Mouse (Mus musculus): ENCODE measurements around the gene Bpifb1. TPM values are rescaled to one million over a fixed set of nuclear protein-coding genes. Genes with fewer than 3 reads are reported as not detected.

Bpifb1 gene
- polyA plus RNA-seq, 1 experiment from 2014 or later: 0.90 TPM

- Histone ChIP-seq H3K9ac (no peak overlapping the region), H3K36me3 (no peaks in the 10 kb centered on the region), H3K4me2 (no peak overlapping the region), H3K9me3 (no peaks in the 10 kb centered on the region), H3K4me1 (peaks cover 8% of the 10 kb centered on the region; the same call in 1 of the 2 replicates), H3K4me3 (no peak overlapping the region), H3K27me3 (no peaks in the 10 kb centered on the region), H3K27ac (peak overlapping the region; percentile 76)
- no peak; the same call in 1 of the 2 replicates for ATAC-seq (ENCODE audit: borderline replicate concordance, extremely low read depth, low FRiP score, low TSS enrichment)
- 54% methylated on average over 6 of the region's 6 CpGs for WGBS
Observed at GRCm38 (mm10) chr2:154185319-154185718, 5.3 kb upstream of the Bpifb1 start.

GRCm38 (mm10) chr2:154185748-154186147, 4.9 kb upstream of the Bpifb1 start:
- Histone ChIP-seq H3K36me3 (no peaks in the 10 kb centered on the region), H3K4me3 (no peak overlapping the region), H3K4me1 (peaks cover 8% of the 10 kb centered on the region; the same call in 1 of the 2 replicates), H3K9me3 (no peaks in the 10 kb centered on the region), H3K27ac (peak overlapping the region; percentile 76), H3K27me3 (no peaks in the 10 kb centered on the region), H3K4me2 (no peak overlapping the region), H3K9ac (no peak overlapping the region)
- ATAC-seq (ENCODE audit: borderline replicate concordance, extremely low read depth, low FRiP score, low TSS enrichment): peak; percentile 49; the same call in 1 of the 2 replicates
- 49% methylated on average over 3 of the region's 3 CpGs for WGBS

DNA sequence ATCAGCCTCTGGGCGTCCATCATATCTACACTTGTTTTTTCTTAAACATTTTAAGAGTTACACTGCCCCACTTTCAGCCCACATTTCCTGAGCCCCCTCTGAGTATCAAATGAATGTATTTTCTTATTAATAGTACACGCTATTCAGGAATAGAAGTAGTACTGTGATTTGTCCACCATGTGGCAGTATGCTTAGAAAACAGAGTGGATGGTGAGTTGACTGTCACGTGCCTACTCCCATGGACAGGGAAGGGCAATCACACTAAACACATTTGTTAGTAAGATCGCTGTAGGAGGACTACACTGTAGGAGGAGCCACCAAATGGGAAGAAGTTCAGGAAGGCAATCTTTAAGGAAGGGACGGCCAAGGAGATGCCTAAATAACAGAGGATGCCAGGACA, 3.1 kb upstream of the Bpifb1 start:
- Histone ChIP-seq H3K9me3 (no peaks in the 10 kb centered on the region), H3K27ac (no peak overlapping the region), H3K27me3 (no peaks in the 10 kb centered on the region), H3K4me1 (peaks cover 8% of the 10 kb centered on the region; the same call in 1 of the 2 replicates), H3K4me3 (no peak overlapping the region), H3K4me2 (no peak overlapping the region), H3K9ac (no peak overlapping the region), H3K36me3 (no peaks in the 10 kb centered on the region)
- WGBS: 38% methylated on average over 5 of the region's 5 CpGs
- no peak for ATAC-seq (ENCODE audit: borderline replicate concordance, extremely low read depth, low FRiP score, low TSS enrichment)

- WGBS: 60% methylated on average over 7 of the region's 7 CpGs
- Histone ChIP-seq H3K4me3 (no peak overlapping the region), H3K4me2 (no peak overlapping the region), H3K36me3 (no peaks in the 10 kb centered on the region), H3K27ac (no peak overlapping the region), H3K27me3 (no peaks in the 10 kb centered on the region), H3K9ac (no peak overlapping the region), H3K4me1 (peaks cover 8% of the 10 kb centered on the region; the same call in 1 of the 2 replicates), H3K9me3 (no peaks in the 10 kb centered on the region)
- no peak for ATAC-seq (ENCODE audit: borderline replicate concordance, extremely low read depth, low FRiP score, low TSS enrichment)
Observed at GRCm38 (mm10) chr2:154189877-154190434, 662 bp upstream of the Bpifb1 start.

- Histone ChIP-seq H3K4me2 (no peak overlapping the region), H3K36me3 (no peaks in the 10 kb centered on the region), H3K27ac (no peak overlapping the region), H3K9ac (no peak overlapping the region), H3K27me3 (no peaks in the 10 kb centered on the region), H3K4me3 (no peak overlapping the region), H3K4me1 (no peaks in the 10 kb centered on the region), H3K9me3 (no peaks in the 10 kb centered on the region)
- ATAC-seq (ENCODE audit: borderline replicate concordance, extremely low read depth, low FRiP score, low TSS enrichment): no peak
- WGBS: 72% methylated on average over 2 of the region's 2 CpGs
Observed at GRCm38 (mm10) chr2:154192141-154192540, 1.5 kb downstream of the Bpifb1 start.

DNA sequence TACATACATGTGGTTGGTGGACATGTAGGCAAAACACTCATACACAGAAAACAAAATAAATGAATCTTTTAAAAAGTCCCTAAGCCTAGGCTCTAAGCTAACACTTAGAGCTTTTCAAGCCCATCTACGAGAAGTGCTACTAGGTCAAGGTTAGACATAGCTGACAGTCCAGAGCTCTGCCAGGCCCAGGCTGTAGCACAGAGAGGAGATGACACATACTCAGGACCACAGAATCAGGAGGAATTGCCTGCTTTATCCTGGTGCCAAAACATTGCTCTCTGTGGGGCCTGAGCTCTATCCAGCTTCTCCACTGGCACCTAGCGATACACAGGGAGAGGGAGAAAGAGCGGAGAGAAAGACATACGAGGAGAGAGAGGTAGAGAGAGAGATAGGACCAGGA, 2.5 kb downstream of the Bpifb1 start:
- H3K9ac ChIP-seq: no peak overlapping the region
- 80% methylated on average over 4 of the region's 4 CpGs for WGBS
- H3K4me3 ChIP-seq: no peak overlapping the region
- no peak overlapping the region for H3K4me2 ChIP-seq
- no peak overlapping the region for H3K27ac ChIP-seq
- no peaks in the 10 kb centered on the region for H3K4me1 ChIP-seq
- H3K9me3 ChIP-seq: no peaks in the 10 kb centered on the region
- H3K27me3 ChIP-seq: no peaks in the 10 kb centered on the region
- ATAC-seq (ENCODE audit: borderline replicate concordance, extremely low read depth, low FRiP score, low TSS enrichment): no peak
- H3K36me3 ChIP-seq: no peaks in the 10 kb centered on the region

- Histone ChIP-seq H3K4me2 (no peak overlapping the region), H3K4me3 (no peak overlapping the region), H3K27ac (no peak overlapping the region), H3K9me3 (no peaks in the 10 kb centered on the region), H3K9ac (no peak overlapping the region), H3K4me1 (no peaks in the 10 kb centered on the region), H3K27me3 (no peaks in the 10 kb centered on the region), H3K36me3 (no peaks in the 10 kb centered on the region)
- no peak for ATAC-seq (ENCODE audit: borderline replicate concordance, extremely low read depth, low FRiP score, low TSS enrichment)
- 58% methylated on average over 5 of the region's 5 CpGs for WGBS
Observed at GRCm38 (mm10) chr2:154193994-154194504, 3.4 kb downstream of the Bpifb1 start.

GRCm38 (mm10) chr2:154197036-154197435, 6.4 kb downstream of the Bpifb1 start:
- no peak overlapping the region for H3K9ac ChIP-seq
- H3K4me1 ChIP-seq: no peaks in the 10 kb centered on the region
- H3K27ac ChIP-seq: no peak overlapping the region
- no peaks in the 10 kb centered on the region for H3K9me3 ChIP-seq
- H3K4me3 ChIP-seq: no peak overlapping the region
- no peak for ATAC-seq (ENCODE audit: borderline replicate concordance, extremely low read depth, low FRiP score, low TSS enrichment)
- no peak overlapping the region for H3K4me2 ChIP-seq
- no peaks in the 10 kb centered on the region for H3K27me3 ChIP-seq
- WGBS: 86% methylated on average over 9 of the region's 9 CpGs
- no peaks in the 10 kb centered on the region for H3K36me3 ChIP-seq

GRCm38 (mm10) chr2:154204630-154205029, 14.0 kb downstream of the Bpifb1 start:
- H3K4me1 ChIP-seq: no peaks in the 10 kb centered on the region
- no peaks in the 10 kb centered on the region for H3K27me3 ChIP-seq
- no peak overlapping the region for H3K9ac ChIP-seq
- no peak for ATAC-seq (ENCODE audit: borderline replicate concordance, extremely low read depth, low FRiP score, low TSS enrichment)
- no peaks in the 10 kb centered on the region for H3K9me3 ChIP-seq
- 81% methylated on average over 4 of the region's 4 CpGs for WGBS
- H3K27ac ChIP-seq: no peak overlapping the region
- H3K4me2 ChIP-seq: no peak overlapping the region
- no peak overlapping the region for H3K4me3 ChIP-seq
- H3K36me3 ChIP-seq: no peaks in the 10 kb centered on the region

GRCm38 (mm10) chr2:154206908-154207307, 16.3 kb downstream of the Bpifb1 start:
- no peak overlapping the region for H3K27ac ChIP-seq

GRCm38 (mm10) chr2:154209112-154209511, 18.5 kb downstream of the Bpifb1 start:
- H3K9me3 ChIP-seq: no peaks in the 10 kb centered on the region
- ATAC-seq (ENCODE audit: borderline replicate concordance, extremely low read depth, low FRiP score, low TSS enrichment): no peak
- no peaks in the 10 kb centered on the region for H3K27me3 ChIP-seq
- no peak overlapping the region for H3K27ac ChIP-seq
- no peak overlapping the region for H3K9ac ChIP-seq
- H3K4me1 ChIP-seq: no peaks in the 10 kb centered on the region
- no peaks in the 10 kb centered on the region for H3K36me3 ChIP-seq
- 3% methylated on average over 3 of the region's 3 CpGs for WGBS
- H3K4me3 ChIP-seq: no peak overlapping the region
- no peak overlapping the region for H3K4me2 ChIP-seq

More at GRCm38 (mm10) chr2:154206908-154207307, 16.3 kb downstream of the Bpifb1 start:
- Histone ChIP-seq H3K4me2 (no peak overlapping the region), H3K4me1 (no peaks in the 10 kb centered on the region), H3K27me3 (no peaks in the 10 kb centered on the region), H3K9ac (no peak overlapping the region), H3K4me3 (no peak overlapping the region), H3K36me3 (no peaks in the 10 kb centered on the region), H3K9me3 (no peaks in the 10 kb centered on the region)
- ATAC-seq (ENCODE audit: borderline replicate concordance, extremely low read depth, low FRiP score, low TSS enrichment): no peak
- WGBS: 50% methylated on average over 7 of the region's 7 CpGs

DNA sequence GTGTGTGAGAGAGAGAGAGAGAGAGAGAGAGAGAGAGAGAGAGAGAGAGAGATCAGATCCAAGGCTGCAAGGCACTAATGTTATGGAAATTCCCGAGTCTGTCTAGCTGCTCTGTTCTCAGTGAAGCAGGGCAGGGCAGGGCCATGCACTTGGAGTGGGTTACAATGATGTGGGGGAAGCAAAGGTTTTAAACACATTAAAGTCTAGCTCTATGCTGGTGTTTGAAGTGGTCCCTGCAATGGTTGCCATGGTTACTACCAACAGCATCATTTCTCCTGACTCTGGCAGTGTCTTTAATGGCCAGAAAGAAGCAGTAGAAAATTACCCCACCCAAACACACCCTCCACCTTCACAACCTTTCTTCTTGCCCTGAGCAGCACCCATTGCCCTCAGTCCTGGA, 20.5 kb downstream of the Bpifb1 start:
- H3K36me3 ChIP-seq: no peaks in the 10 kb centered on the region
- 45% methylated on average over 1 of the region's 1 CpGs for WGBS

More for the DNA sequence above, 20.5 kb downstream of the Bpifb1 start:
- no peak overlapping the region for H3K27ac ChIP-seq
- ATAC-seq (ENCODE audit: borderline replicate concordance, extremely low read depth, low FRiP score, low TSS enrichment): no peak
- no peak overlapping the region for H3K4me2 ChIP-seq
- H3K9me3 ChIP-seq: no peaks in the 10 kb centered on the region
- H3K9ac ChIP-seq: no peak overlapping the region
- no peak overlapping the region for H3K4me3 ChIP-seq
- H3K27me3 ChIP-seq: no peaks in the 10 kb centered on the region
- H3K4me1 ChIP-seq: no peaks in the 10 kb centered on the region

All from lung, embryonic 15.5 days (tissue).